Mouse (Mus musculus): ENCODE data around the gene Hspd1.
A peak's percentile ranks its signal among the peaks of the same experiment; 100 is the strongest.
"Not testable (repeated sequence)": the region's sequence is repeated elsewhere in the genome, so short reads cannot be mapped to it uniquely, and the experiment has no call there.

Hspd1 gene

GRCm38 (mm10) chr1:55087932-55088610, at the start of gene Hspd1, which contains the start of gene Hspe1:
Gene Hspd1, minus strand, starts transcription at chr1:55088243.
Gene Hspe1, plus strand, starts transcription at chr1:55088132.
- DNase-seq (ENCODE audit: low read depth), result peak; percentile 98

GRCm38 (mm10) chr1:55135846-55136245, 47.8 kb upstream of the Hspd1 start:
- no peak for DNase-seq (ENCODE audit: low read depth)

GRCm38 (mm10) chr1:55134301-55134700, 46.3 kb upstream of the Hspd1 start:
- DNase-seq (ENCODE audit: low read depth), result no peak

- no peak for DNase-seq (ENCODE audit: low read depth)
Measured at GRCm38 (mm10) chr1:55133173-55133572, 45.1 kb upstream of the Hspd1 start.

- no peak for DNase-seq (ENCODE audit: low read depth)
Measured at GRCm38 (mm10) chr1:55132308-55132707, 44.3 kb upstream of the Hspd1 start.

GRCm38 (mm10) chr1:55131424-55132014, 43.5 kb upstream of the Hspd1 start:
- peak; percentile 38 for DNase-seq (ENCODE audit: low read depth)

GRCm38 (mm10) chr1:55130943-55131401, 42.9 kb upstream of the Hspd1 start, which contains the start of gene Mob4:
Gene Mob4, plus strand, starts transcription at chr1:55131231.
- DNase-seq (ENCODE audit: low read depth), result peak; percentile 85

- no peak for DNase-seq (ENCODE audit: low read depth)
Measured at GRCm38 (mm10) chr1:55130190-55130916, 42.3 kb upstream of the Hspd1 start.

- DNase-seq (ENCODE audit: low read depth), result no peak
Measured at GRCm38 (mm10) chr1:55129716-55130115, 41.7 kb upstream of the Hspd1 start.

- not testable (repeated sequence) for DNase-seq (ENCODE audit: low read depth)
Measured at GRCm38 (mm10) chr1:55124136-55124535, 36.1 kb upstream of the Hspd1 start.

- DNase-seq (ENCODE audit: low read depth), result no peak
Measured at GRCm38 (mm10) chr1:55123561-55123960, 35.5 kb upstream of the Hspd1 start.

- DNase-seq (ENCODE audit: low read depth), result no peak
Measured at GRCm38 (mm10) chr1:55123046-55123445, 35.0 kb upstream of the Hspd1 start.

- no peak for DNase-seq (ENCODE audit: low read depth)
Measured at GRCm38 (mm10) chr1:55109066-55109766, 21.2 kb upstream of the Hspd1 start.

- no peak for DNase-seq (ENCODE audit: low read depth)
Measured at GRCm38 (mm10) chr1:55108473-55108872, 20.4 kb upstream of the Hspd1 start.

- DNase-seq (ENCODE audit: low read depth), result no peak
Measured at GRCm38 (mm10) chr1:55107644-55108043, 19.6 kb upstream of the Hspd1 start.

GRCm38 (mm10) chr1:55106919-55107585, 19.0 kb upstream of the Hspd1 start:
- DNase-seq (ENCODE audit: low read depth), result no peak

- peak; percentile 77 for DNase-seq (ENCODE audit: low read depth)
Measured at GRCm38 (mm10) chr1:55092469-55092868, 4.4 kb upstream of the Hspd1 start.

GRCm38 (mm10) chr1:55092056-55092455, 4.0 kb upstream of the Hspd1 start:
- DNase-seq (ENCODE audit: low read depth), result no peak

- no peak for DNase-seq (ENCODE audit: low read depth)
Measured at GRCm38 (mm10) chr1:55089498-55090064, 1.5 kb upstream of the Hspd1 start.

- no peak for DNase-seq (ENCODE audit: low read depth)
Measured at GRCm38 (mm10) chr1:55088611-55089497, 811 bp upstream of the Hspd1 start.
